Mouse (Mus musculus) bone marrow, adult 2 months (tissue): Measurements from ENCODE around the gene Abhd6. TPM values are rescaled to one million over a fixed set of nuclear protein-coding genes. Genes with fewer than 3 reads are reported as not detected.

ENCODE experiments used
- H3K27ac ChIP-seq: fragments of 200-500 bp; 2 replicates; pipeline ENCODE4 v1.5.1; 2012; ENCODE audit warnings: low read depth, mild to moderate bottlenecking, control low read depth, inconsistent platforms, low read length; ENCODE audit not compliant: control insufficient read depth, poor library complexity, insufficient read depth
- H3K4me1 ChIP-seq: fragments of 200-500 bp; 2 replicates; pipeline ENCODE4 v1.6.1; 2011; ENCODE audit warnings: low read length; ENCODE audit not compliant: control insufficient read depth, insufficient read depth
- H3K4me3 ChIP-seq: fragments of 200-500 bp; replicated peaks from 2 replicates; pipeline ENCODE3; 2011; ENCODE audit warnings: mild to moderate bottlenecking, low read depth, low read length, control low read depth; ENCODE audit not compliant: control insufficient read depth
- CTCF ChIP-seq: fragments of 200-500 bp; IDR thresholded peaks from 2 replicates; pipeline ENCODE4 v1.5.1; 2011; ENCODE audit warnings: low read length, control low read depth; ENCODE audit not compliant: control insufficient read depth, insufficient read depth
- POLR2A ChIP-seq: fragments of 200-500 bp; IDR thresholded peaks from 2 replicates; pipeline ENCODE4 v1.6.1; 2011; ENCODE audit warnings: low read depth, mild to moderate bottlenecking, control low read depth, low read length, borderline replicate concordance; ENCODE audit not compliant: control insufficient read depth
- WGBS: fragments of 180-500 bp; shearing (Covaris S2); methylation state at CpG from one replicate; pipeline ENCODE4 v1.1.7; 2018; 5-methylcytosine and 5-hydroxymethylcytosine counted together
- polyA plus RNA-seq: library from polyadenylated mRNA; stranded (reverse); fragments of >200 nt; gene quantifications from 2 replicates; pipeline ENCODE4 v1.2.4, GENCODE M21; 2011; ENCODE audit warnings: low replicate concordance; ENCODE audit not compliant: missing spikeins, insufficient read depth, insufficient read length

Abhd6 gene
- polyA plus RNA-seq, 1 experiment, result 3.6 TPM

DNA sequence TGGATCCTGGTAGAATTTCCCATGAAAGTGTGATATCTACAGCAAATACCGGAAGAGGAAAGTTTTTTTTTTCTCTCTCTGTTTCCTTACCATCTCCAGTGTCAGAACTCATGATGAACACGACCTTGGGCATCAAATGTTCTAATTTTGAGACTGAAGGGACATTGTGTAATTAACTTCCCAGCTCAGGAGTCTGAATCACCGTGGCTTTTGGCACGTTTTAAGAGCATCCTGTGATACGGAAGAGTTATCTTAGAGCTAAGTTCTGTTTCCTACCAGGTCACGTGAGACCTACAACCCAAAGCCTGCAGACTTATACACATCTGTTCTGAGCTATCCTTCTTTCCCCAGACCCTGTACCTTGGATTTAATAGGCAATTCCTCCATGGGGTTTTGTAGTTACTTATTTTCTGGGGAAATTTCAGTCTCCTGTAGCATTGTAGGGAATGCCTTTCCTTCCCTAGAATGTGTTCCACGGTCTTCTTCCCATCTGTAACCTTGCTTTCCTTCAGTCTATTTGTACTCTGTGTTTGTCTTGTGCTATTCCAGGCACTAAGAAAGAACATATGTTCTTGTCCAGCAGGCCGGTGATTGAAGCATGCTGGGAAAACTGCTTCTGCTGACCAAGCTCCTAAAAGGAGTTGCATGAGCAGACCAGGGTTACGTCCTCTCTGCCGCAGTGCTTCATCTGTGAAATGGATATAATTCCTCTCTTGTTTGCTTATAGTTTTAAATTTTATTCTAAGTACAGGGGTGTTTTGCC, 24.2 kb downstream of the Abhd6 start:
- Histone ChIP-seq H3K4me1 (no peaks in the 10 kb centered on the region), H3K27ac (no peak overlapping the region), H3K4me3 (no peak overlapping the region)
- TF ChIP-seq POLR2A (no peak), CTCF (no peak)
- 64% methylated on average over 10 of the region's 10 CpGs for WGBS

GRCm38 (mm10) chr14:8028086-8028485, 25.4 kb downstream of the Abhd6 start:
- no peak overlapping the region for H3K27ac ChIP-seq
- no peaks in the 10 kb centered on the region for H3K4me1 ChIP-seq
- TF ChIP-seq POLR2A (no peak), CTCF (no peak)
- WGBS, result 81% methylated on average over 5 of the region's 5 CpGs
- no peak overlapping the region for H3K4me3 ChIP-seq

DNA sequence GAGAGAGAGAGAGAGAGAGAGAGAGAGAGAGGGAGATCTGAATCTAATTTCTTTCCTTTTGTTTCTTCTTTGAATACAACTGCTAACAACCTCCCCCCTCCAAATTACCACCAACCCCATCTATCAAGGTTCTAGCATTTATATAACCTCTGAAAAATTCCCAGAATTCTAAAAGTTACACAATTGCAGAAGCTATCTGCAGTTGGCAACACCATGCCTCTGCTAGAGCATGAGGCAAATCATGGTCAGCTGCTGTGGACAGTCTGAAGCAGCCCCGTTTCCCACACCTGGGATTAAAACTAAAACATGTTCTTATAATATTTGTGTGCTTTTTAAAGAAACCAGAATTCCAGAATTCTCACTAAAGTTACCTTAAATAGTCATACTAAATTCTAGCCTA, 27.1 kb downstream of the Abhd6 start:
- H3K4me3 ChIP-seq, result no peak overlapping the region
- 64% methylated on average over 1 of the region's 1 CpGs for WGBS
- H3K27ac ChIP-seq, result no peak overlapping the region
- TF ChIP-seq POLR2A (no peak), CTCF (no peak)
- H3K4me1 ChIP-seq, result no peaks in the 10 kb centered on the region

DNA sequence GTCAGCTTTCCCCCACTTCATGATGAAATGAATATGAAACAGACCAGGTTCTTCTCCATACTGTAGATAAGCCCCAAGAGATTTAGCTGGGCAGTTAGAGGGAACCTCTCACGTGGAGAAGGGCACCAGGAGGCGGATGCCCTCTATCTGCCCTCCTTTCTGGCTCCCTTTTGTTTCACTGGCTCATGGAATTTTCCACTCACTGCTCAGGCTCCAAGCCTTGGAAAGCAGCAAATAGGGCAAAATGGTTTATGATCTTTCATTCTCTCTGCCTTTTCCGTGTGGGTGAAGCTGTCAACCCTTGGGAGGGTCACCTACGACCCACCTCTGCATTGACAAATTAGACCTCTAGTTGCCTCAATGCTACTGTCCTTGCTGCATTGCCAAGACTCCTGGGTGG, 27.8 kb downstream of the Abhd6 start:
- TF ChIP-seq CTCF (no peak), POLR2A (no peak)
- no peak overlapping the region for H3K4me3 ChIP-seq
- 78% methylated on average over 4 of the region's 4 CpGs for WGBS
- no peaks in the 10 kb centered on the region for H3K4me1 ChIP-seq
- no peak overlapping the region for H3K27ac ChIP-seq

DNA sequence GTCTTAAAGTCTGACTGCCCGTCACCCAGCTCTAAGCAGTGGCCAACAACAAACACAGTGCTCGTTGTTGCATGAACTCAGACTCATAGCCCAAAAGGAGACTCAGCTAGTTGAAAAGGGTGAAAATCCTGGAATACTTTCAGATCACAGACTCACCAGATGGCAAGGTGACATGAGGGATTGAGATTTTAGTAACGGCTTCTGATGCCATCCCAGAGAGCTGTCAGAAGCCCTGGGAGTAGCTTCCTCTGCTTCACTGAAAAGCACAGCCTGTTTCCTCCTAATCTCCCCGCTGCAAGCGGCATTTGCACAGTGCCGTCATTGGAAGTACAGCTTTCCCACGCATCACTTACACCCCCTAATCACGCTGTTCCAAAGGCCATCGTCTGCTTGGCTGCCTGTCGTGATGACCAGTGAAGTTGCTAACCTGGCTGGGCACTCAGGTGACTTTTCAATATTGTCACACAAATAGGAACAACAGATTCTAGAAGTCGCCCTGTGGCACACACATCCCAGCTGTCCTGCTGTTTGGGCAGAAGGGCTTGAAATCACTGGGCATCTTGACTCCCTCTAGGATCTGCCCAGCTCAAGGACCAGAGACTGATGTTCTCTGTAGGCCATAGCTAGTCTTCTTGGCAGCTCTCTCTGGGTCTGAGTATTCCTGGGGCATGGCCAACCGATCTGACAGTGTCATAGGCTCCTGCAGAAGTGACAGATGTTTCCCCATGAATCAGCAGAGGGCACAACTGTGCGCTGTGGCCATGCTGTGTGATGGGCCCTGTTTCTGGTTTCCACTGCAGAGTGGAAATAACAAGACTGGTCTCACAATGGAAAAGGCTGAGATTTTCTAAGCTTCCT, 29.6 kb downstream of the Abhd6 start:
- Histone ChIP-seq H3K27ac (no peak overlapping the region), H3K4me3 (no peak overlapping the region), H3K4me1 (no peaks in the 10 kb centered on the region)
- TF ChIP-seq POLR2A, result no peak
- TF ChIP-seq CTCF, result no peak
- 76% methylated on average over 13 of the region's 13 CpGs for WGBS

GRCm38 (mm10) chr14:8034561-8034960, 31.9 kb downstream of the Abhd6 start:
- no peaks in the 10 kb centered on the region for H3K4me1 ChIP-seq
- TF ChIP-seq POLR2A (no peak), CTCF (no peak)
- H3K27ac ChIP-seq, result no peak overlapping the region
- 84% methylated on average over 5 of the region's 5 CpGs for WGBS
- H3K4me3 ChIP-seq, result no peak overlapping the region

DNA sequence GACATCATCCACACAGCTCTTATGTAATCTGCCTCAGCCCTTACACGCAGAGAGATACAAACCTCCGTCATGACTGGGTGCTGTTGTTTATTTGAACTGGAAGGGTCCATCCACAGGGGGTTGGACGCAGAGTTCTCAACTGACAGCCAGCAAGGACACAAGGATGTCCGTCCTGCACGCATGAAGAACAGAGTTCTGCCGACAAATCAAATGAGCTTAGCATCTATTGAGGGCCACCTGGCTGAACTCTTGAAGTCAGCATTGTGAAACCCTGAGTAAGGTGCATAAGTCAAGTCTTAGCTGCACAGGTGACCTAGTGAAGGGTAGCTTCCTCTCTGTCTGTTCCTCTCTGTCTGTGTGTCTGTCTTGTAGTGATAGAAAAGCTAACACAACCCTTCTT, 33.2 kb downstream of the Abhd6 start:
- TF ChIP-seq POLR2A (no peak), CTCF (no peak)
- WGBS, result 87% methylated on average over 6 of the region's 6 CpGs

GRCm38 (mm10) chr14:8036406-8036805, 33.7 kb downstream of the Abhd6 start:
- Histone ChIP-seq H3K4me1 (no peaks in the 10 kb centered on the region), H3K4me3 (no peak overlapping the region), H3K27ac (no peak overlapping the region)
- TF ChIP-seq CTCF, result no peak
- TF ChIP-seq POLR2A, result no peak
- WGBS, result 79% methylated on average over 5 of the region's 5 CpGs

More for the DNA sequence above, 33.2 kb downstream of the Abhd6 start:
- H3K4me1 ChIP-seq, result no peaks in the 10 kb centered on the region
- no peak overlapping the region for H3K4me3 ChIP-seq
- H3K27ac ChIP-seq, result no peak overlapping the region
